Mouse (Mus musculus) ovary, adult 18-20 months (tissue): ENCODE results near the gene Cd93.

ENCODE experiments used
- DNase-seq: peaks from one replicate; pipeline ENCODE4 v3.0.0; 2022; ENCODE audit warnings: low spot score, mixed read lengths

Gene Cd93

DNA sequence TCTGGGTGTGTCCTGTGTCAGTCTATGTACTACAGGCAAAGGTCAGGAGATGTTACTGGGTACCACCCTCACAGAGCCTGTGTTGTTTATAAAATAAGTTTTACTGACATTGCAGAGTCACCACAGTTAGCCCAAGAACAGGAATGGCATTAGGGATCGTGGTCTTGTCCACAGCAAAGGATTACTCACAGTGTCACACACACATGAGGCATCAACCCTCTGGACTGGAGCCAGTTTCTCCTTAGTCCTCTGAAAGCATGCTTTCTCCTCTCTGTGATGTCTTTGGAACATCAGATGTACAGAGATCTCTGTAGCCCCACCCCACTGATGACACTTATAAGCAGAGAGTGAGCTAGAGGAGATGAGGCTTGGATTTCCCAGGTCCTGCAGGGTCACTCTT, 41.1 kb downstream of the Cd93 start:
- no peak for DNase-seq

DNA sequence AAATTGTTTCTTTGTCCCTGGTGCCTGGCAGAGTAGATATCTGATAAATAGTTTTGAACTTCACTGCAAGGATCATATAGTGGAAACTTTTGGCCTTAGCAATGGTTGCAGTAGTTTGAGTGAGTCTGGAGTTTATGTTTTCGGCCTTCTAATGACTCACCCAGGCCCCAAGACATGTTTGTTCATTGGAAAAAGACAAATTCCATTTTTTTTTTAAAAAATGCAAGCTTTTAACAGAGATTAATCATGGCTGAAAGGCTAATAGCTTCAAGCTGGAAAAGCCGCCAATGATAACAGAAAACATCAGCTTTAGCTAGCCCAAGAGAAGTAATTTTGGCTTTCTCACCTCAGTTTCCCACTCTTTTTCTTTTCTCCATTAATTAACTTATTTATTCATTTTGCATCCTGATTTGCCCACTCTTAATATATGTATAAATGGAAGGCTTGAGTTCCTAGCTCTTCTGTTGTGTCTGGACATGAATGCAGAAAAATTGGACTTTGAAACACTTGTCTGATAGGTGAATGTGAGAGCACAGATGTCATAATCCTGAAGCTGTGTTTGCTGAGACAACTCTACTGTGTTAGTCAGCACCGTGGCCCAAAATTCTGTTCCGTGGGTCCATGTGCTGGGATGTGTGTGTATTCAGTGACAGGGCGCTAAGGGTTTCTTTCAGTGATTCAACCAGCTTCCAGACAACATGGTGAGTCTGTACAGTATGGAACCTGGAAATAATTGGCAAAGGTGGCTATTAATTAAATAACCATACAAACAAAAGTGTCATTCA, 44.3 kb downstream of the Cd93 start:
- no peak for DNase-seq

DNA sequence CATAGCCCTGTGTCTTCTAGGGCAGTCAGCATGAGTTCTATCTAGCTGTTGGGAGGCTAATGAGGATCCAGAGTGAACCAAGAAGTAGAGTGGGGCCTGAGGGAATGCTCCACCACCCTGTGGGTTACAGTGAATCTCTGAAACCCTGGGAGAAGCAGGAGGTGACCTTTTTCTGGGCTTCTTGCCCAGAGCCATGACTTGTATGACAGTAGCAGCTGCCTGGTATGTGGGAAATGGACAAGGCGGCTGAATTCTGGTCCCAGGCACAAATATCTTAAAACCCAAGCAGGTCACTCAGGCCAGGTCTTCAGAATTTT, 45.6 kb downstream of the Cd93 start:
- no peak for DNase-seq

DNA sequence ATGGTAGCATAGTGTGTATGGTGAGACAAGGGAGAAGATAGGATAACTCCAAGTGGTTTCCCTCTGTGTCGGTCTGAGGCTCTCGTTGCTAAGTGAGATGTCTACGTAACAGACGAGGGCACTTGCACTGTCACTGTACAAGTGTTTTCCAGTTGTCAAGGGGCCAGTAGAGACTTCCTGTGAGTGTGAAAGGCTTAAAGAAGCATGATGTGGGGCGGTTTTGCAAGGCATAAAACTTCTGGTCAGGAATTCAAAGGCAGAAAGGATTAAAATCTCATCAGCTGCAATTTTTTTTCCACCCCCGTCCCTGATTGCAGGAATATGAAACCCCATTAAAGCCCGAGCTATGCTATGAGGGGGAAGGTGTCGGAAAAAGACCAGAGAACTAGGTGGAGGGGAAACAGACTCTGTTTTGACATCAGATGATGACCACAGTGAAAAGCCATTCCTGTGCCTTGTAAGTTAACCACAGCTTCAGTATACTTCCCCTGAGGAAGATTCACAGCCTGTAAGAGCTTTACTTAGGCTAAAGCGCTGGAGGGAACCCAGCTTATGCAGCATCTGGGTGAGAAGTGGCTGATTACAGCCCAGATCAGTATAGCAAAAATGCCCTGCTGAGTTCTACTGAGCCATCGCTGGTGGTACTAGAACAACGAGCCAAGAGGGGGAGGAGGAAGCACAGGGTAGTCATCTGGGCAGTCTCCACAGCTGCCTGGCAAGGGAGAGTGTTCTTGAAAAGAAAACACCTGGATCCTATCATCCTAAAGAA, 46.2 kb downstream of the Cd93 start:
- no peak for DNase-seq

DNA sequence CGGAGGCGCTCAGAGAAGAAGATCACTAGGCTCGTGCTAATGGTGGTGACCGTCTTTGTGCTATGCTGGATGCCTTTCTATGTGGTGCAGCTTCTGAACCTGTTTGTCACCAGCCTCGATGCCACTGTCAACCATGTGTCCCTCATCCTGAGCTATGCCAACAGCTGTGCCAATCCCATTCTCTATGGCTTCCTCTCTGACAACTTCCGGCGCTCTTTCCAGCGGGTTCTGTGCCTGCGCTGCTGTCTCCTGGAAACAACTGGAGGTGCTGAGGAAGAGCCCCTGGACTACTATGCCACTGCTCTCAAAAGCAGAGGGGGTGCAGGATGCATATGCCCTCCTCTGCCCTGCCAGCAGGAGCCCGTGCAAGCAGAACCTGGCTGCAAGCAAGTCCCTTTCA, 47.2 kb downstream of the Cd93 start:
- no peak for DNase-seq

DNA sequence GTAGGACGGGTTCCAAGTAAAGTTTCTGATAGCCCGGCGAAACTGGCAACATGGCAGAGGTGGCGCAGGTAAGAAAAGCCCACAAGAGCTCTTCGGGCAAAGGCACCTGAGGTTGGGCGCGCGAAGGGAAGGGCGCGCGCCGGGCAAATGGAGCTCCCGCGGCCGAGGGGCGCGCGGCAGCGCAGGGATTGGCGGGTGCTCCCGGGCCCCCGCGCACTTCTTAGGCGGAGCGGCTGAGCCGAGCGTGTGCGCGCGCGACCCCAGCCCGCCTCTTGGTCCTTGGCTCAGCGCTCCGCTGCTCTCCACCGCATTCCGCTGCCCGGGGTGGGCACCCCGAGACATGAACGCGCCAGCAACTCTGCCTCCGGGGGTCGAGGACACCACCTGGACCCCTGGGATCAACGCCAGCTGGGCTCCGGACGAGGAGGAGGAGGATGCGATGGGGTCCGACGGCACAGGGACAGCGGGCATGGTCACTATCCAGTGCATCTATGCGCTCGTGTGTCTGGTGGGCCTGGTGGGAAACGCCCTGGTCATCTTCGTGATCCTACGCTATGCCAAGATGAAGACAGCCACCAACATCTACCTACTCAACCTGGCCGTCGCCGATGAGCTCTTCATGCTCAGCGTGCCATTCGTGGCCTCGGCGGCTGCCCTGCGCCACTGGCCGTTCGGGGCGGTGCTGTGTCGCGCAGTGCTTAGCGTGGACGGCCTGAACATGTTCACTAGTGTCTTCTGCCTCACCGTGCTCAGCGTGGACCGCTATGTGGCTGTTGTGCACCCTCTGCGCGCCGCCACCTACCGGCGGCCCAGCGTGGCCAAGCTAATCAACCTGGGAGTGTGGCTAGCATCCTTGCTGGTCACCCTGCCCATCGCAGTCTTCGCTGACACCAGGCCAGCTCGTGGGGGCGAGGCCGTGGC, 48.0 kb downstream of the Cd93 start, which contains the start of gene Sstr4:
Sstr4 (plus strand) TSS at position 214 of the 921 bp plus-strand sequence.
- no peak for DNase-seq

DNA sequence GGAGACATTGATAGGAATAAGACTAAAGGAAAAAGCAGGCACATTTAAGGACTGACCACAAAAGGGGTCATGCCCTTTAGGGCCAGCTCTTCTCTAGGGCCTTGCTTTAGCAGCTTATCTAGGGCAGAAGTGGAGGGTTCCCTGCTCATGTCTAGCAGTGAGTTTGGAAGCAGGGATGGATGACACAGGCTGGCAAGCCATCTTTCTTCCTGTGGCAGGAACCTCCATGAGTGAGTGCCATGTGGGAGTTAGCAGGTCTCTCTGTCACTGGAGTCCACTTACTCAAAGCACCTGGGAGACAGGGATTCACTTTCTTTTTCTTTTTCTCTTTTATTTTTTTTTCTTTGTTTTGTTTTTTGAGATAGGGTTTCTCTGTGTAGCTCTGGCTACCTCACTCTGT, 49.5 kb downstream of the Cd93 start:
- no peak for DNase-seq

DNA sequence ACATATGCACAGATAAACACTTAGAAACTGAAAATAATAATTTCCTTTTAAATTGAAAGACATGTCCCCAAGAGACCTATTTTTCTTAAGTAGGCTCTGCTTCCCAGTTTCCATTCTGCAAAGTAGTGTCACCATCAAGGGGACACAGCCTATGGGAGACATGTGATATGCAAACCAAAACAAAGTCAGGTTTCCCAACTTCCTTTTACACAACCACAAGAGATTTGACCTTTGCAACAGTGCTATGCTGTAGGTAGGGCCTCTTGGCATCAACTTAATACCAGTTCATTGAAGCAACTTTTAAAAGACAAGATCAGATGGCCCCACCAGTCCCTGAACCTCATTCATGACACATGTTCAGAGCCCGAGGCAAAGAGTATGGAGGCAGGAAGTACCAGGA, 50.2 kb downstream of the Cd93 start:
- no peak for DNase-seq

DNA sequence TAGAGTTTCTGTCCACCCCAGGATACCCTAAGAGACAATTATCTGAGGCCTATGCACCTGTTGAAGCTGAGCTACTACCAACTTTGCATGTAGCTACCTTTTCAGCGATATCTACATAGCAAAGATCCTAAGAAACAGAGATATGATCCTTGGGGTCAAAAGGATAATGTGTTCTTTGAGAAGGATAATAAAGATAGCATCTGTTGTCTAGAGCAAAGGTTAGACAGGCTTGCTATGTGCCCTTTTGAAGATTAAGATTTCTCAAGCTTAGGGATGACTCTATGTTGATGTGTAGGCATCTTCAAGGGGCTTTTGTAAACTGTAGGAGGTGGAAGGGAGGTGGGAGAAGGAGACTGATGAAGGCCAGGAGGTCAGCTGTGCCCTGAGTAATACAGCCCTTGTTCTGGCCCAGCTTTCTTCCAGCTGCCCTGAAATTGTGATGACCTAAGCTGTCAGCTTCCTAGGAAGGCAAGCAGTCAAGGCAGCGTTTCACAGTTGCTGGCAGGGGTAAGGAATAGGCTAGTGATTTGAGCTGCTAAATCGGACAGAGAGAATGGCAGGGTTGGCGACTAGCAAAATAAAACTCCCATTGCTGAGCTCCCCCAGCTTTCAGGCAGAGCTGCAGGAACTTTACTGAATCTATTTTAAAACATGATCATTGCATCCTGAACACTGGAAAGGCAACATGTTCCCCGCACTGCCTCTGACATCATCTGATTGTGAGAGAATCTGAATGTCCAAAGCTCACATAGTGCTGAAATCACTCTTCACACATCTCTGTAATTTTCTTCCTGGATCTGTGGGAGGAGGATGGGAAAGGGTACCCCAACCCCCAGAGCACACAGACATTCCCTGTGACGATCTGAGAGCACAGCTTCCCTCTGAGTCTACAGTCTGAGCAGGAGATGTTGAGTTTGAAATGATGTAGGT, 55.4 kb downstream of the Cd93 start:
- no peak for DNase-seq

DNA sequence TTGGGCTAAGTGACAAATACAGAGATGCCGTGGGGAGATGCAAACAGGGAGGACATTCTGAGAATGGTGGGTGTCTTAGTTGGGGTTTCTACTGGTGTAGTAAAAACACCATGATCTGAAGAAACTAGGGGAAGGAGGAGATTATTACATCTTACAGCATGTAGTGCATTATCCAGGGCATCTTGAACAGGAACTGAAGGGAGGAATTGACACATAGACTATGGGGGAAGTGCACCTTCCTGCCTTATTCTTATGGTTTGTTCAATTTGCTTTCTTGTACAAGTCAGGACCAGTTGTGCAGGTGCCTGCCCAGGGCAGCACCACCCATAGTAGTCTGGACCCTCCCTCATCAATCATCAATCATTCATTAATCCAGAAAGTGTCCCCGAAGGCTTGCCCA, 56.4 kb downstream of the Cd93 start:
- no peak for DNase-seq
